Mouse (Mus musculus) limb, embryonic 10.5 days (tissue): ENCODE data around the gene Gpam. TPM values are rescaled to one million over a fixed set of nuclear protein-coding genes. Genes with fewer than 3 reads are reported as not detected.
A peak's percentile ranks its signal among the peaks of the same experiment; 100 is the strongest.
"Not testable (repeated sequence)": the region's sequence is repeated elsewhere in the genome, so short reads cannot be mapped to it uniquely, and the experiment has no call there.

Experiments used
- DNase-seq: peaks from one replicate; pipeline ENCODE4 v3.0.0-alpha.2; 2017; ENCODE audit warnings: low spot score
- H3K27ac ChIP-seq: fragments of 300-500 bp; sonication (generic); 2 replicates; pipeline ENCODE4 v1.5.1; 2016; ENCODE audit warnings: mild to moderate bottlenecking
- H3K27me3 ChIP-seq: fragments of 300-500 bp; sonication (generic); 2 replicates; pipeline ENCODE4 v1.6.1; 2016; ENCODE audit warnings: low read depth, mild to moderate bottlenecking; ENCODE audit not compliant: poor library complexity, severe bottlenecking
- H3K36me3 ChIP-seq: fragments of 300-500 bp; sonication (generic); 2 replicates; pipeline ENCODE4 v1.6.1; 2016; ENCODE audit warnings: mild to moderate bottlenecking, moderate library complexity
- H3K4me1 ChIP-seq: fragments of 300-500 bp; sonication (generic); 2 replicates; pipeline ENCODE4 v1.6.1; 2016
- H3K4me3 ChIP-seq: fragments of 300-500 bp; sonication (generic); 2 replicates; pipeline ENCODE4 v1.5.1; 2016; ENCODE audit warnings: mild to moderate bottlenecking, moderate library complexity
- H3K9me3 ChIP-seq: fragments of 300-500 bp; sonication (generic); replicated peaks from 2 replicates; pipeline ENCODE4 v1.6.1; 2016; ENCODE audit warnings: mild to moderate bottlenecking
- WGBS: fragments of 180-500 bp; shearing (Covaris S2); methylation state at CpG from one replicate; pipeline ENCODE4 v1.1.7; 2016; 5-methylcytosine and 5-hydroxymethylcytosine counted together
- polyA plus RNA-seq: library from polyadenylated mRNA; unstranded; fragments of >200 nt; fragmentation: Nextera tagmentation; extraction: Ambion mirVana; gene quantifications from 2 replicates; pipeline ENCODE4 v1.2.1, GENCODE M21; 2016

Gene Gpam
- polyA plus RNA-seq, result 15.8 and 16.2 TPM in 2 replicates

DNA sequence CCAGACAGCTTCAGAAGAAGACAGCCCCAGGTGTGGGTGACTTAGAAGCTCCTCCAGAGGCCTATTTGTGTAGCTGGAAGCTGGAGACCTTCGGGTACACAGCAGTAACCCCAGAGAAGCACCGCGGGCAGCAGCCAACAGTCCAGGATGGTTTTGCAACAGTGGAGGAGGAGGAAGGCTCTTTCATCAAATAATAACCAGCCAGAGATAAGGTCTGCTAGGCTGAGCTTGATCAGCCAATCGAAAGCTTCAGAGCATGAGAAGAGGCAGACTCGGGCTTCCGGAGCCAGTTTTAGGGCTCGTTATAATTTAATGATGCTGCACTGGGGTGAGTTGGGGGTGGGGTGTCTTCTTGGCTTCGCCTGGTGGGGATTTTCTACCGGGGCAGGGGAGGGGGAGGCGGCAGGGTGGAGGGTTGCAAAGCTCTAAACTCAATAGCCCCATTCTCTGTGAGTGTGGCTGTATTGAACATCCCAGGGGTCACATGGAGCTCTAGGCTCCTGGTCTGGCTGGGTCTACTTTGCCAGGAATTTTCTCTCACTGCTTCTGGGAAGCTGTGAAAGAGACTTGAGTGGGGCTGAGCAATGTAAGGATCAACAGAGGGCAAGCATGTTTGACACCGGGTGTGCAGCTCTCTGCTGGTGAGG lies at the start of gene Gpam:
Gene Gpam (minus strand): TSS at position 167 of the 647 bp plus-strand sequence.
- WGBS, result 77% methylated on average over 11 of the region's 11 CpGs
- DNase-seq, result no peak

DNA sequence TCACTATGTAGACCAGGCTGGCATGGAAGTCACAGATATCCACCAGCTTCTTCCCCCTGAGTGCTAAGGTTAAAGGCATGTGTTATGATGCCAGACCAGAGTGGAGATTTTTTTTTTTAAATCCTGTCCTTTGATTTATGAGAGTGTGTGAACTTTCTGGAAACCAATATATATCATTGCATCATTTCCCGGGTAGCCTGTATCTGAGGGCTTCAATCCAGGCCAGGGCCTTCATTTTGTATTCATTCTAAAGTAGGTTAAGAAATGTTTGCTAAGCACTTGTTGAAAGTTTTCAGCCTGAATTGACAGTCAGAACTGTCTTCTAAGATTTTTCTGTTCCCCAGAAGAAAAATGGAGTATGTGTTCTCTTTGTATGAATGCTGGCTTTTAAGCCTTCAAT lies 44.5 kb upstream of the Gpam start:
- Histone ChIP-seq H3K36me3 (no peaks in the 10 kb centered on the region), H3K9me3 (peaks cover 4% of the 10 kb centered on the region; the same call in 1 of the 2 replicates), H3K4me3 (no peak overlapping the region), H3K27me3 (no peaks in the 10 kb centered on the region), H3K27ac (no peak overlapping the region), H3K4me1 (no peaks in the 10 kb centered on the region)
- WGBS, result 72% methylated on average over 1 of the region's 1 CpGs
- DNase-seq, result no peak

More for the DNA sequence above, at the start of gene Gpam:
- Histone ChIP-seq H3K27ac (peak within 1 kb of the TSS; percentile 53; the same call in 1 of the 2 replicates), H3K4me1 (peaks cover 23% of the 10 kb centered on the region), H3K9me3 (no peaks in the 10 kb centered on the region), H3K27me3 (no peaks in the 10 kb centered on the region), H3K36me3 (no peaks in the 10 kb centered on the region), H3K4me3 (no peak within 1 kb of the TSS)

DNA sequence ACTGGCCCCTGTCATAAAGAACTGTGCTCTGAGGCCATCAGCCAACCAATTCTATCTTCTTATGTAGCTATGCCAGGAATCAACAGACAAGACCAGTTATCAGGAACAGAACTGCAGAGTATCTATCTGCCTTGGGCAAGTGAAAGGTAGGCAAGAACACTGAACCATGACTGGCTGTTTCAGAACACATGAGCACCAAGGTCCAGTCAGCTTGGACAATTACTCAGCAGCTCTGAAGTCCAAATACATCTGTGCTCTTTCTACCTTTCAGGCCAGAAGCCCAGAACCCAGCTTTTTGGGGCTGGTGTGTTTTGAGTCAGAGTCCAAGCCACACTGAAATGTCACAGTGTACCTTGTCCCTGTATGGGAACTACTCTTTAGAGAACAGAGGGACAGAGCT lies 43.4 kb upstream of the Gpam start:
- H3K4me1 ChIP-seq, result no peaks in the 10 kb centered on the region
- no peak for DNase-seq
- H3K9me3 ChIP-seq, result peaks cover 4% of the 10 kb centered on the region; the same call in 1 of the 2 replicates
- H3K27me3 ChIP-seq, result no peaks in the 10 kb centered on the region
- no peak overlapping the region for H3K4me3 ChIP-seq
- H3K27ac ChIP-seq, result no peak overlapping the region
- H3K36me3 ChIP-seq, result no peaks in the 10 kb centered on the region

DNA sequence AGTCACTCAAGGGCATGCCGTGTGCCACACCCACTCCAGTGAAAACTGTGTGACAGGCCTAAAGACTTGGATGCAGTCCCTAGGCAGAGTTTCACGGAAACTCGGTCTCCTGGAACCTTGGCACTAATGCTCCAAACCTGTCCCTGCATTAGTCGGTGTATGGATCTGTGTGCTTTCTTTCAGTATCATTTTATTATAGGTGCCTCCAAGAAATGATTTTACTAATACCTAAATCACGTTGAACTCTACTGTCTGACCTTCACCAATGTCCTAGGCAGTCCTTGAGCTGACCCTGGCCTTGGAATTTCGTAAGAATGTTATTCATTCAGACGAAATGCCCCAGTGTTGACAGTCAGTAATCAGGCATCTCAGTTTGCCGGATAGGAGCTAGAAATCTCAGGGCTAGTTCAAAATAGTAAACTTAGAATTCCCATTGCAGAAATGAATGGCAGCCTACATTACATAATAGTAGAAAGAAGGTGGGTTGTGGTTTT lies 42.2 kb upstream of the Gpam start:
- H3K27ac ChIP-seq, DNase-seq, H3K4me1 ChIP-seq, H3K36me3 ChIP-seq, H3K27me3 ChIP-seq, H3K9me3 ChIP-seq, H3K4me3 ChIP-seq: not testable (repeated sequence)
- 91% methylated on average over 8 of the region's 8 CpGs for WGBS

DNA sequence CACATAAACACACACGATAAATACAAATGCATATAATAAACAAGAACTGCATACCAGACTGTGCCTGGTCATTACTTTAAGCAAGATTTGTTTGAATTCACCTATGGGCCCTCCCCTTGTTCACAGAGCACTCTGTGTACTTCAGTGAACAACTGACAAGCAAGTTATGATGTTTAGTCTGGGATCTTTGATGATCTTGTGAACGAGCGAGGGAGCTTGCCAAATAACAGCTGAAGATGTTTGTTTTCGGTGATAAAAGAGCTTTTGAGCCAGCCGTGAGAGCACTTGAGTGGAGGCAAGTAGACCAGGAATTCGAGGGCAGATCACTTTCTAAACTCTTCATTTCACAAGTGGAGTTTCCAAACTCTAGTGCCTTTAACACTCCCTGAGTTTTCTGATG lies 41.3 kb upstream of the Gpam start:
- 76% methylated on average over 6 of the region's 6 CpGs for WGBS
- H3K4me1 ChIP-seq, result no peaks in the 10 kb centered on the region
- no peak for DNase-seq

DNA sequence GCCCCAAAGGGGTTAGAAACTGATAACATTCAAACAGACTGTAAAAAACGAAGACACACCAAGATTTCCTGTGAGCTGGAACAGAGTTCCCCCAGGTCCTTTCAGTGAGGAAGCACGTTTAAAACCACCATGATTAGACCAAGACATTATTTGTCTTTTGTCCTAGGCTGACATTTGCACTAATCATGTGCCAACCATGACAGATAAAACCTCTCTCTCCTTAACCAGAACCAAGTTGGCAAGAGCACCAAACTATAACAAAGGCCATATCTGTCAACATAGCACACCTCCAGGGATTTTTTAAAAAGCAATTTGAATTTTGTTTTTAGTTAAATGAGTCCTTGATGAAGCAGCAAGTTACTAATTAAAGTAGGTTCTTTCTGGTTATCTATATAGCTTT lies 40.7 kb upstream of the Gpam start:
- Histone ChIP-seq H3K4me1 (no peaks in the 10 kb centered on the region), H3K27me3 (no peaks in the 10 kb centered on the region), H3K9me3 (peaks cover 4% of the 10 kb centered on the region; the same call in 1 of the 2 replicates), H3K4me3 (no peak overlapping the region), H3K27ac (no peak overlapping the region), H3K36me3 (no peaks in the 10 kb centered on the region)
- no peak for DNase-seq
- WGBS, result 75% methylated on average over 2 of the region's 2 CpGs

More for the DNA sequence above, 41.3 kb upstream of the Gpam start:
- Histone ChIP-seq H3K36me3 (no peaks in the 10 kb centered on the region), H3K9me3 (peaks cover 4% of the 10 kb centered on the region; the same call in 1 of the 2 replicates), H3K4me3 (no peak overlapping the region), H3K27ac (no peak overlapping the region), H3K27me3 (no peaks in the 10 kb centered on the region)

DNA sequence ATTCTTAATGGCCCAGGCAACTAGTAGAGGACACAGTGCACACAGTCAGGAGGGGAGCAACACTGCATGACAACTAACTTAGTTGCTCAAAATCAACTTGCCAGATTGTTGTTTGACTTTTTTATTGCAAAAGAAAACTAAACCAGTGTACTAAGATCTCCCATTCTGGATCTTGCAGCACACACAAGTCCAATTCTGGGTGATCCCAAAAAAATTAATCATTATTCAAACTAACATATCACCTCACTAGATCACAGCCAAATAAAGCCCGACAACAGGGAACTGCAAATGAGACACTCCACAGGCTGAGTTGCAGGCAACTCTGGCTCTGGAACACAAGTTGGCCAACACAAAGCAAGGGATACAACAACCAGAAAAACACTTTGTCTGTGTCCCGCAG lies 39.7 kb upstream of the Gpam start:
- H3K27ac ChIP-seq, result no peak overlapping the region
- DNase-seq, result no peak
- H3K9me3 ChIP-seq, result peaks cover 4% of the 10 kb centered on the region; the same call in 1 of the 2 replicates
- H3K36me3 ChIP-seq, result no peaks in the 10 kb centered on the region
- 94% methylated on average over 2 of the region's 2 CpGs for WGBS
- H3K27me3 ChIP-seq, result no peaks in the 10 kb centered on the region
- H3K4me1 ChIP-seq, result no peaks in the 10 kb centered on the region
- H3K4me3 ChIP-seq, result no peak overlapping the region

DNA sequence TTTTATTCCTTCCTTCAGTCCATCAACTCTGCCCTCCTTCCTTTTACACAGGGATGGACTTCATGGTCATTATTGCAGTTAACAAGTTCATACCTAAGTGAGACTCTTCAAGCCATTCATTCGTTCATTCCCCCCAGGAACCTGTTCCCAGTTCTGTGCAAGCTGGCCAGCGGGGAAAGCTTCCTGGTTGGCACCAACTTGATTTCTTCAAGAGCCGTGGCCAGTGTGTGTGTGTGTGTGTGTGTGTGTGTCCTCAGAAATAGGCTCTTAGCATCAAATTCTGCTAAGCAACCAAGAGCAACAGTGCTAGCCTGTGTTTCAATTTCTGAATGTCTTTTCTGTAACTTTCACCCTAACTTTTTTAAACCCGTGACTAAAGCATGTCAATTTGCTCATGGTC lies 38.9 kb upstream of the Gpam start:
- Histone ChIP-seq H3K4me3 (no peak overlapping the region), H3K27me3 (no peaks in the 10 kb centered on the region), H3K4me1 (no peaks in the 10 kb centered on the region), H3K9me3 (peaks cover 4% of the 10 kb centered on the region; the same call in 1 of the 2 replicates), H3K27ac (no peak overlapping the region), H3K36me3 (no peaks in the 10 kb centered on the region)
- 81% methylated on average over 4 of the region's 4 CpGs for WGBS
- DNase-seq, result no peak

DNA sequence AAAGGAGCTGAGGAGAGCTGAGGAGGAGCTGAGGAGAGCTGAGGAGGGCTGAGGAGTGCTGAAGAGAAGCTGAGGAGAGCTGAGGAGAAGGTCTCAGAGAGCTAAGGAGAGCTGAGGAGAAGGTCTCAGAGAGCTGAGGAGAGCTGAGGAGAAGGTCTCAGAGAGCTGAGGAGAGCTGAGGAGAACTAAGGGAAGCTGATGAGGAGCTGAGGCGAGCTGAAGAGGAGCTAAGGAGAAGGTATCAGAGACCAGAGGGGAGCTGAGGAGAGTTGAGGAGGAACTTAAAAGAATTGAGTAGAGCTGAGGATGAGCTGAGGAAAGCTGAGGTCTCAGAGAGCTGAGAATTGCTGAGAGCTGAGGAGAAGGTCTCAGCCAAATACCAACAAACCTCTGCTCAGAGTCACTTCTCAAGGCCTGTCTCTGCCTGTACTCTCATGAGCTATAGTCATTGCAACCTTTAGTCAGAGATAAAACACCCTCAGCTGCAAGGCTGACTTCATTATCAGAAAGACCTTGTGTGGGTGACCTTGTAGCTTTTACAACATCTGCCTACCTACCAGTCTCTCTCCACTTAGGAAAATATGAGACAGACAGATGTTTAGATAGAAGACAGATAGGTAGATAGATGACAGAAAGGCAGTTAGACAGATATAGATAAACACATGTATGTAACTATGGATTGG lies 38.3 kb upstream of the Gpam start:
- Histone ChIP-seq H3K36me3 (no peaks in the 10 kb centered on the region), H3K27ac (no peak overlapping the region), H3K27me3 (no peaks in the 10 kb centered on the region), H3K4me3 (no peak overlapping the region), H3K9me3 (peaks cover 4% of the 10 kb centered on the region; the same call in 1 of the 2 replicates), H3K4me1 (no peaks in the 10 kb centered on the region)
- no peak for DNase-seq
- WGBS, result 71% methylated on average over 1 of the region's 1 CpGs

DNA sequence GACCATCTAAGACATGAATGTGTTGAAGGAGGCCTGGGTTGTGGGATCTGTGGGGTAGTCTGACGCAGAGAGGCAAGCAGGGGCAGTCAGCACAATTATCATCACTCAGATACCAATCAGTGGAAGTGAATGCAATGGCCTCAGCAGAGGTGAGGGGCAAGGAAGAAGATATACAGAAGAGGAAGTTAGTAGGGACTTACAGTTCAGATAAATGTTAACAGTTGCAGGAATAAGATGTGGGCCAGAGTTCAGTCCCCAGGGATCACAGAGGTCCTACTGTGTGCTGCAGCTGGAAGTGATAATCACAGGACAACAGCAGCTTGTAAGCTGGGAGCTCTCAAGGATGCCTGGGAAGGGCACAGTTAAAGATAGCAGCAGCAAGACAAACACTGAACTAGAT lies 37.1 kb upstream of the Gpam start:
- DNase-seq, result no peak
- no peak overlapping the region for H3K4me3 ChIP-seq
- no peaks in the 10 kb centered on the region for H3K4me1 ChIP-seq
- WGBS, result 80% methylated on average over 1 of the region's 1 CpGs
- H3K27me3 ChIP-seq, result no peaks in the 10 kb centered on the region
- H3K27ac ChIP-seq, result no peak overlapping the region
- no peaks in the 10 kb centered on the region for H3K36me3 ChIP-seq
- H3K9me3 ChIP-seq, result no peaks in the 10 kb centered on the region

DNA sequence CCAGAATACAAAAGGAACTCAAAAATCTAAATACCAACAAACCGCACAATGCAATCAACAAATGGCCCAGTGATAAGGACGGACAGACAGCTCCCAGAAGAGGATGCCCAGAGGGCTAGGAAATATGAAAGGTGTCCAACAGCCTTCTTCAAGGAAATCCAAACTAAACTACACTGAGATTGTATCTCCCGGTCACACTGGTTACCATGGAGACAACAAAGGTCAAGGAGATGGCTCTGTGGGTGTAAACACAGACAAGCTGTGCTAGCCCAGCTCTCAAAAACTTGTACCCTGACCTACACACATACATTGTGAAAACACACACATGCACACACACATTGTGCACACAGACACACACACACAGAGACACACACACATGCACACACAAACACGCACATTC lies 35.2 kb upstream of the Gpam start:
- H3K4me3 ChIP-seq, result no peak overlapping the region
- H3K36me3 ChIP-seq, result no peaks in the 10 kb centered on the region
- no peak for DNase-seq
- no peaks in the 10 kb centered on the region for H3K9me3 ChIP-seq
- no peaks in the 10 kb centered on the region for H3K4me1 ChIP-seq
- no peaks in the 10 kb centered on the region for H3K27me3 ChIP-seq
- no peak overlapping the region for H3K27ac ChIP-seq
- 84% methylated on average over 4 of the region's 4 CpGs for WGBS

DNA sequence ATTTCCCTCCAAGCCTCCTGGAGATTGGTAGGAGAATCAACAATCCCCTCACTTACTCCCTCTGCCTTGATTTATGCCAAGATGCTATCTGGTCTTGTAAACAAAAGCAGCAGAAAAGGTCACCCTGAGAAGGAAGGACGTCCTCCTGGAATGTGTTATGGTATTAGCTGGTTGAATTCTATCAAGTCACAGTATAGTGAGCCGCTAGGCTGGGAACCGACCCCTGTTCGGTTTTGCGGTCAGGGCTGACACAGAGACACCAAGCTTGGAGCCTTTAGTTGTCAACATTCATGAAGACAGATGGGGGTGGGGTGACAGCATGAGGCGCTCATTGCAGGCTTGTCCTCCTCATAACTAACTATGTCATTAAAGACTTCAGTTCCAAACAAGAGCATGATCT lies 32.8 kb upstream of the Gpam start:
- DNase-seq, result no peak
- H3K36me3 ChIP-seq, result no peaks in the 10 kb centered on the region
- no peak overlapping the region for H3K27ac ChIP-seq
- H3K9me3 ChIP-seq, result no peaks in the 10 kb centered on the region
- 73% methylated on average over 6 of the region's 6 CpGs for WGBS
- no peaks in the 10 kb centered on the region for H3K27me3 ChIP-seq
- H3K4me1 ChIP-seq, result no peaks in the 10 kb centered on the region
- H3K4me3 ChIP-seq, result no peak overlapping the region

DNA sequence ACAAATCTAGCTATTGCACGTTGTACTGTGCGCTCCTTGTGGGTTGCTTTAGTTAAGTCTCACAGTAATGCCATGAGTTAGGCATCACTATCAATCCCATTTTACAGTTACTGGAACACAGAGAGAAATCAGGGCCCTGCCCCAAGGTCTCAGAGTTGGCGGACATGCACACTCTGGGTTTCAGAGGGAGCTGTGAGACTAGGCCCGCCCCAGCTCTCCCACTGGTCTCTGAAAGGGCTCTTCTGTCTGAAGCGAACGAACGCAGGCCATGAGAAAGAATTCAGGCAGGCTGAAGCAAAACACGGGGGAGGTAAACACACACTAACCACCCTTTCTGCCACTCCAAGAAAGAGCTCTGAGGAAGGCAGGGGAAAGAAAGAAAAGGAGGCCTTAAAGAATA lies 31.6 kb upstream of the Gpam start:
- H3K27ac ChIP-seq, result no peak overlapping the region

More for the DNA sequence above, 31.6 kb upstream of the Gpam start:
- Histone ChIP-seq H3K36me3 (no peaks in the 10 kb centered on the region), H3K27me3 (no peaks in the 10 kb centered on the region), H3K4me3 (no peak overlapping the region), H3K9me3 (no peaks in the 10 kb centered on the region), H3K4me1 (no peaks in the 10 kb centered on the region)
- 87% methylated on average over 8 of the region's 8 CpGs for WGBS
- DNase-seq, result no peak
